Mouse (Mus musculus) limb, embryonic 10.5 days (tissue): Measurements from ENCODE around the gene Bsn. TPM values are rescaled to one million over a fixed set of nuclear protein-coding genes. Genes with fewer than 3 reads are reported as not detected.
"Not testable (repeated sequence)": the region's sequence is repeated elsewhere in the genome, so short reads cannot be mapped to it uniquely, and the experiment has no call there.

Experiments used
- DNase-seq: peaks from one replicate; pipeline ENCODE4 v3.0.0-alpha.2; 2017; ENCODE audit warnings: low spot score
- H3K27ac ChIP-seq: fragments of 300-500 bp; sonication (generic); 2 replicates; pipeline ENCODE4 v1.5.1; 2016; ENCODE audit warnings: mild to moderate bottlenecking
- H3K27me3 ChIP-seq: fragments of 300-500 bp; sonication (generic); 2 replicates; pipeline ENCODE4 v1.6.1; 2016; ENCODE audit warnings: low read depth, mild to moderate bottlenecking; ENCODE audit not compliant: poor library complexity, severe bottlenecking
- H3K36me3 ChIP-seq: fragments of 300-500 bp; sonication (generic); 2 replicates; pipeline ENCODE4 v1.6.1; 2016; ENCODE audit warnings: mild to moderate bottlenecking, moderate library complexity
- H3K4me1 ChIP-seq: fragments of 300-500 bp; sonication (generic); 2 replicates; pipeline ENCODE4 v1.6.1; 2016
- H3K4me3 ChIP-seq: fragments of 300-500 bp; sonication (generic); 2 replicates; pipeline ENCODE4 v1.5.1; 2016; ENCODE audit warnings: mild to moderate bottlenecking, moderate library complexity
- H3K9me3 ChIP-seq: fragments of 300-500 bp; sonication (generic); replicated peaks from 2 replicates; pipeline ENCODE4 v1.6.1; 2016; ENCODE audit warnings: mild to moderate bottlenecking
- WGBS: fragments of 180-500 bp; shearing (Covaris S2); methylation state at CpG from one replicate; pipeline ENCODE4 v1.1.7; 2016; 5-methylcytosine and 5-hydroxymethylcytosine counted together
- polyA plus RNA-seq: library from polyadenylated mRNA; unstranded; fragments of >200 nt; fragmentation: Nextera tagmentation; extraction: Ambion mirVana; gene quantifications from 2 replicates; pipeline ENCODE4 v1.2.1, GENCODE M21; 2016

The Bsn gene
- polyA plus RNA-seq, 1 experiment from 2014 or later, result 1.7 TPM

GRCm38 (mm10) chr9:108141387-108141786, 48.8 kb downstream of the Bsn start:
- Histone ChIP-seq H3K27ac (no peak overlapping the region), H3K27me3 (0 out of 2 replicates have a peak, but pooled peaks cover 4% of the 10 kb centered on the region), H3K36me3 (no peaks in the 10 kb centered on the region), H3K4me3 (no peak overlapping the region), H3K4me1 (peaks cover 19% of the 10 kb centered on the region), H3K9me3 (no peaks in the 10 kb centered on the region)
- no peak for DNase-seq
- WGBS, result 90% methylated on average over 10 of the region's 10 CpGs

- no peaks in the 10 kb centered on the region for H3K9me3 ChIP-seq
- WGBS, result 80% methylated on average over 7 of the region's 7 CpGs
- no peaks in the 10 kb centered on the region for H3K36me3 ChIP-seq
- H3K4me3 ChIP-seq, result no peak overlapping the region
- no peak overlapping the region for H3K27ac ChIP-seq
- H3K4me1 ChIP-seq, result peaks cover 19% of the 10 kb centered on the region
- no peak for DNase-seq
- H3K27me3 ChIP-seq, result 0 out of 2 replicates have a peak, but pooled peaks cover 4% of the 10 kb centered on the region
Measured at GRCm38 (mm10) chr9:108139963-108140695, 50.1 kb downstream of the Bsn start.

GRCm38 (mm10) chr9:108139169-108139962, 50.8 kb downstream of the Bsn start:
- no peaks in the 10 kb centered on the region for H3K36me3 ChIP-seq
- WGBS, result 90% methylated on average over 17 of the region's 17 CpGs
- DNase-seq, result no peak

GRCm38 (mm10) chr9:108138118-108138517, 52.1 kb downstream of the Bsn start:
- Histone ChIP-seq H3K4me1 (peaks cover 22% of the 10 kb centered on the region), H3K27me3 (0 out of 2 replicates have a peak, but pooled peaks cover 4% of the 10 kb centered on the region), H3K27ac (no peak overlapping the region), H3K36me3 (no peaks in the 10 kb centered on the region), H3K9me3 (no peaks in the 10 kb centered on the region), H3K4me3 (no peak overlapping the region)
- 80% methylated on average over 6 of the region's 6 CpGs for WGBS
- no peak for DNase-seq

More at GRCm38 (mm10) chr9:108139169-108139962, 50.8 kb downstream of the Bsn start:
- H3K9me3 ChIP-seq, result no peaks in the 10 kb centered on the region
- H3K27ac ChIP-seq, result no peak overlapping the region
- 0 out of 2 replicates have a peak, but pooled peaks cover 4% of the 10 kb centered on the region for H3K27me3 ChIP-seq
- H3K4me1 ChIP-seq, result peaks cover 16% of the 10 kb centered on the region
- no peak overlapping the region for H3K4me3 ChIP-seq

- Histone ChIP-seq H3K27ac (peak overlapping the region; percentile 51), H3K4me1 (peaks cover 22% of the 10 kb centered on the region), H3K27me3 (0 out of 2 replicates have a peak, but pooled peaks cover 4% of the 10 kb centered on the region), H3K36me3 (no peaks in the 10 kb centered on the region), H3K9me3 (no peaks in the 10 kb centered on the region), H3K4me3 (peak overlapping the region; percentile 28)
- 18% methylated on average over 17 of the region's 17 CpGs for WGBS
- DNase-seq, result peak; percentile 54
Measured at GRCm38 (mm10) chr9:108137523-108137922, 52.7 kb downstream of the Bsn start.

- no peaks in the 10 kb centered on the region for H3K36me3 ChIP-seq
- no peaks in the 10 kb centered on the region for H3K9me3 ChIP-seq
- 0 out of 2 replicates have a peak, but pooled peaks cover 4% of the 10 kb centered on the region for H3K27me3 ChIP-seq
- peak overlapping the region; percentile 28 for H3K4me3 ChIP-seq
- no peak for DNase-seq
- peak overlapping the region; percentile 51 for H3K27ac ChIP-seq
- 81% methylated on average over 6 of the region's 6 CpGs for WGBS
- H3K4me1 ChIP-seq, result peaks cover 22% of the 10 kb centered on the region
Measured at GRCm38 (mm10) chr9:108136930-108137462, 53.2 kb downstream of the Bsn start.

GRCm38 (mm10) chr9:108136225-108136624, 54.0 kb downstream of the Bsn start:
- H3K36me3 ChIP-seq, result no peaks in the 10 kb centered on the region
- H3K27me3 ChIP-seq, result 0 out of 2 replicates have a peak, but pooled peaks cover 4% of the 10 kb centered on the region
- DNase-seq, result no peak
- H3K9me3 ChIP-seq, result no peaks in the 10 kb centered on the region
- H3K4me3 ChIP-seq, result no peak overlapping the region
- 40% methylated on average over 1 of the region's 1 CpGs for WGBS
- no peak overlapping the region for H3K27ac ChIP-seq
- H3K4me1 ChIP-seq, result peaks cover 22% of the 10 kb centered on the region

GRCm38 (mm10) chr9:108135679-108136078, 54.5 kb downstream of the Bsn start:
- H3K4me3 ChIP-seq, H3K9me3 ChIP-seq, H3K36me3 ChIP-seq, DNase-seq, H3K27ac ChIP-seq, H3K27me3 ChIP-seq: not testable (repeated sequence)
- H3K4me1 ChIP-seq, result peaks cover 22% of the 10 kb centered on the region
- WGBS, result 98% methylated on average over 3 of the region's 3 CpGs

GRCm38 (mm10) chr9:108133478-108133877, 56.7 kb downstream of the Bsn start:
- H3K9me3 ChIP-seq, result no peaks in the 10 kb centered on the region
- H3K4me3 ChIP-seq, result no peak overlapping the region
- H3K27me3 ChIP-seq, result 0 out of 2 replicates have a peak, but pooled peaks cover 4% of the 10 kb centered on the region
- 70% methylated on average over 1 of the region's 1 CpGs for WGBS
- H3K4me1 ChIP-seq, result peaks cover 22% of the 10 kb centered on the region
- H3K27ac ChIP-seq, result no peak overlapping the region
- no peak for DNase-seq
- H3K36me3 ChIP-seq, result no peaks in the 10 kb centered on the region

- DNase-seq, result no peak
- no peaks in the 10 kb centered on the region for H3K36me3 ChIP-seq
- 94% methylated on average over 3 of the region's 3 CpGs for WGBS
- H3K4me3 ChIP-seq, result no peak overlapping the region
- no peaks in the 10 kb centered on the region for H3K9me3 ChIP-seq
- peaks cover 13% of the 10 kb centered on the region for H3K4me1 ChIP-seq
- 0 out of 2 replicates have a peak, but pooled peaks cover 4% of the 10 kb centered on the region for H3K27me3 ChIP-seq
- H3K27ac ChIP-seq, result no peak overlapping the region
Measured at GRCm38 (mm10) chr9:108132373-108132772, 57.8 kb downstream of the Bsn start.

- Histone ChIP-seq H3K9me3 (no peaks in the 10 kb centered on the region), H3K4me1 (peaks cover 5% of the 10 kb centered on the region), H3K36me3 (no peaks in the 10 kb centered on the region), H3K27ac (no peak overlapping the region), H3K27me3 (no peaks in the 10 kb centered on the region), H3K4me3 (no peak overlapping the region)
- no peak for DNase-seq
- 90% methylated on average over 5 of the region's 5 CpGs for WGBS
Measured at GRCm38 (mm10) chr9:108131502-108131901, 58.7 kb downstream of the Bsn start.

GRCm38 (mm10) chr9:108129042-108129948, 60.9 kb downstream of the Bsn start:
- H3K9me3 ChIP-seq, result no peaks in the 10 kb centered on the region
- H3K4me3 ChIP-seq, result no peak overlapping the region
- no peak overlapping the region for H3K27ac ChIP-seq
- H3K4me1 ChIP-seq, result peaks cover 17% of the 10 kb centered on the region
- DNase-seq, result no peak
- no peaks in the 10 kb centered on the region for H3K36me3 ChIP-seq
- no peaks in the 10 kb centered on the region for H3K27me3 ChIP-seq
- 86% methylated on average over 13 of the region's 13 CpGs for WGBS
